ENCODE assay signal across 15 mouse cellular contexts in the genomic region with DNA sequence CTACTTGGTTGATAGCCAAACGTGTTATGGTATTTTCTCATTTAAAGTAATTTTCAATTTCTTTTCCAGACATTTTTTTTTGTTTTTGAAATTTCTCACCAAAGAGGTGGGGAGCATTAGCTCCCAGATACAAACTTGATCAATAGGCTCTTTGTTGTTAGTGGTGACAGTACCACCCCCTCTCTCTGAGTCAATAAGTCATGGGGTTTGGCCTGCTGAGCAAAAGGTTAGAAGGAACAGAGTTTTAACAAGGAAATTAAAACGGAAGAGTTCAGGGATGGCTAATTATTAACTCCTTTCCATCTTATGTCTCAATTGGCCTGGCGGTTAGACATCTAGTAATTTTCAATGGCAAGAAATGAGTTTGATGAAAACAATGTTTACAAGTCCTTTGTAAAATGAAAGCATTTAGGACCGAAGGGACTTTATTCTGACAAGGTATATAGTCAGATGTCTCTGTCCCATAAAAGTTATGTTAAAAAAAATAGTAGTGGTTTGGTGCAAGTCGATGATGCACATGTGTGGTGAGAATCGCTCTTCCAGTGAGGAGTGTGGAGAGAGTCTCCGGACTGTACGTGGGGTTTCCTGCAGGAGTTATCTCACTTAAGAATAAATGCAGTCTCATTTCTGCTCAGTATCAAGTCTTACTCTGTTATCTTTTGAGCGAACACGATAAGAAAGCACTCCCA.
"Had no signal": no experiment of that assay in that cellular context is flagged by ENCODE, and none has a peak within 500 bp of the region (broad histone marks: within the 10 kb centered on the region; RNA-seq: fewer than 3 reads in every experiment).

No protein-coding gene starts in this region.

- DNase-seq: kidney, postnatal 25 days; lung, adult 2 months; lung, postnatal 4 days; right cerebral cortex, adult 18-20 months; right cerebral cortex, postnatal 25 days; thymus, adult 18-20 months; thymus, postnatal 14 days had no signal

- H3K4me1 ChIP-seq: liver, embryonic 15.5 days; megakaryocyte, embryonic 14.5 days; midbrain, embryonic 15.5 days had no signal

- H3K4me3 ChIP-seq: left cerebral cortex, adult 2 months; limb, embryonic 10.5 days; liver, embryonic 15.5 days; megakaryocyte, embryonic 14.5 days; midbrain, embryonic 15.5 days had no signal

- H3K27me3 ChIP-seq: liver, embryonic 15.5 days; megakaryocyte, embryonic 14.5 days; midbrain, embryonic 15.5 days had no signal

- ATAC-seq: lung, postnatal 0 days; midbrain, embryonic 15.5 days had no signal

- H3K9ac ChIP-seq: liver, embryonic 15.5 days; midbrain, embryonic 15.5 days had no signal

- H3K4me2 ChIP-seq: liver, embryonic 11.5 days; liver, embryonic 15.5 days; midbrain, embryonic 11.5 days; midbrain, embryonic 15.5 days had no signal

- H3K36me3 ChIP-seq: limb, embryonic 10.5 days; liver, embryonic 15.5 days; midbrain, embryonic 15.5 days had no signal

- H3K27ac ChIP-seq: left cerebral cortex, adult 2 months; limb, embryonic 10.5 days; liver, embryonic 15.5 days; midbrain, embryonic 15.5 days had no signal

- H3K9me3 ChIP-seq: limb, embryonic 10.5 days; liver, embryonic 15.5 days; megakaryocyte, embryonic 14.5 days; midbrain, embryonic 15.5 days had no signal
